Mouse (Mus musculus) T-helper 2 cell (primary cell): ENCODE results near the gene Gfpt1.
"Not testable (repeated sequence)": the region's sequence is repeated elsewhere in the genome, so short reads cannot be mapped to it uniquely, and the experiment has no call there.

Experiments used
- in situ Hi-C: fragments of 300-600 bp; cut with MboI, MseI; formaldehyde crosslinking; loops from one replicate; pipeline ENCODE4 v1.15.1; 2025; ENCODE audit warnings: high pct_unique_total_duplicates

Gfpt1 gene

GRCm38 (mm10) chr6:87041431-87041830 is 1.2 kb upstream of the Gfpt1 start:
- in situ Hi-C loops, result no loop called here

GRCm38 (mm10) chr6:87042004-87042336 is 676 bp upstream of the Gfpt1 start:
- in situ Hi-C loops, result no loop called here

GRCm38 (mm10) chr6:87043131-87043516 is 478 bp downstream of the Gfpt1 start:
- in situ Hi-C loops, result no loop called here

- in situ Hi-C loops, result no loop called here
Observed at GRCm38 (mm10) chr6:87044895-87045294, 2.2 kb downstream of the Gfpt1 start.

- in situ Hi-C loops, result no loop called here
Observed at GRCm38 (mm10) chr6:87045507-87045906, 2.9 kb downstream of the Gfpt1 start.

GRCm38 (mm10) chr6:87048712-87049111 is 6.1 kb downstream of the Gfpt1 start:
- in situ Hi-C loops, result not testable (repeated sequence)

- in situ Hi-C loops, result no loop called here
Observed at GRCm38 (mm10) chr6:87051886-87052425, 9.3 kb downstream of the Gfpt1 start.

GRCm38 (mm10) chr6:87054193-87054592 is 11.5 kb downstream of the Gfpt1 start:
- in situ Hi-C loops, result no loop called here

- in situ Hi-C loops, result no loop called here
Observed at GRCm38 (mm10) chr6:87059754-87060153, 17.1 kb downstream of the Gfpt1 start.

GRCm38 (mm10) chr6:87063586-87063985 is 20.9 kb downstream of the Gfpt1 start:
- in situ Hi-C loops, result no loop called here

- in situ Hi-C loops, result no loop called here
Observed at GRCm38 (mm10) chr6:87068209-87068608, 25.6 kb downstream of the Gfpt1 start.

- in situ Hi-C loops, result no loop called here
Observed at GRCm38 (mm10) chr6:87069195-87069900, 26.7 kb downstream of the Gfpt1 start.

- in situ Hi-C loops, result no loop called here
Observed at GRCm38 (mm10) chr6:87070641-87071040, 28.0 kb downstream of the Gfpt1 start.

GRCm38 (mm10) chr6:87072759-87073158 is 30.1 kb downstream of the Gfpt1 start:
- in situ Hi-C loops, result no loop called here

GRCm38 (mm10) chr6:87075092-87075685 is 32.5 kb downstream of the Gfpt1 start:
- in situ Hi-C loops, result no loop called here

GRCm38 (mm10) chr6:87079457-87079856 is 36.8 kb downstream of the Gfpt1 start:
- in situ Hi-C loops, result no loop called here

GRCm38 (mm10) chr6:87085026-87085425 is 42.4 kb downstream of the Gfpt1 start:
- in situ Hi-C loops, result no loop called here

- in situ Hi-C loops, result no loop called here
Observed at GRCm38 (mm10) chr6:87088356-87088755, 45.7 kb downstream of the Gfpt1 start.

GRCm38 (mm10) chr6:87090877-87091276 is 48.2 kb downstream of the Gfpt1 start:
- in situ Hi-C loops, result no loop called here

GRCm38 (mm10) chr6:87092476-87092875 is 49.8 kb downstream of the Gfpt1 start:
- in situ Hi-C loops, result no loop called here

GRCm38 (mm10) chr6:87093631-87094030 is 51.0 kb downstream of the Gfpt1 start:
- in situ Hi-C loops, result not testable (repeated sequence)

- in situ Hi-C loops, result no loop called here
Observed at GRCm38 (mm10) chr6:87099261-87099660, 56.6 kb downstream of the Gfpt1 start.

- in situ Hi-C loops, result loop anchor here (5.0 kb wide), 2 partner anchors 178 to 228 kb away; no protein-coding TSS in a partner anchor
Observed at GRCm38 (mm10) chr6:87099671-87100296, 57.1 kb downstream of the Gfpt1 start.
